Mouse (Mus musculus): ENCODE measurements around the gene Krt19.
A peak's percentile ranks its signal among the peaks of the same experiment; 100 is the strongest.

Krt19 gene

GRCm38 (mm10) chr11:100148615-100149330 lies at the start of gene Krt19:
Gene Krt19, minus strand, starts transcription at chr11:100148665.
- DNase-seq (ENCODE audit: low spot score) = no peak

- no peak for DNase-seq (ENCODE audit: low spot score)
These were observed 44.5 kb upstream of the Krt19 start, which contains the start of gene Krt9 for GRCm38 (mm10) chr11:100192992-100193391. Gene Krt9, minus strand, starts transcription at chr11:100193246.

- DNase-seq (ENCODE audit: low spot score) = no peak
These were observed 43.4 kb upstream of the Krt19 start for GRCm38 (mm10) chr11:100191820-100192219.

GRCm38 (mm10) chr11:100186736-100187135 lies 38.3 kb upstream of the Krt19 start:
- DNase-seq (ENCODE audit: low spot score) = no peak

GRCm38 (mm10) chr11:100181725-100182124 lies 33.3 kb upstream of the Krt19 start:
- no peak for DNase-seq (ENCODE audit: low spot score)

GRCm38 (mm10) chr11:100179260-100179659 lies 30.8 kb upstream of the Krt19 start:
- DNase-seq (ENCODE audit: low spot score) = no peak

- DNase-seq (ENCODE audit: low spot score) = no peak
These were observed 29.8 kb upstream of the Krt19 start for GRCm38 (mm10) chr11:100178307-100178706.

GRCm38 (mm10) chr11:100176791-100177190 lies 28.3 kb upstream of the Krt19 start:
- DNase-seq (ENCODE audit: low spot score) = no peak

- DNase-seq (ENCODE audit: low spot score) = peak; percentile 15
These were observed 20.6 kb upstream of the Krt19 start for GRCm38 (mm10) chr11:100168765-100169762.

- no peak for DNase-seq (ENCODE audit: low spot score)
These were observed 19.6 kb upstream of the Krt19 start for GRCm38 (mm10) chr11:100168071-100168470.

- no peak for DNase-seq (ENCODE audit: low spot score)
These were observed 15.9 kb upstream of the Krt19 start for GRCm38 (mm10) chr11:100164392-100164791.

GRCm38 (mm10) chr11:100157908-100158477 lies 9.5 kb upstream of the Krt19 start:
- DNase-seq (ENCODE audit: low spot score) = no peak

GRCm38 (mm10) chr11:100157331-100157730 lies 8.9 kb upstream of the Krt19 start:
- no peak for DNase-seq (ENCODE audit: low spot score)

GRCm38 (mm10) chr11:100155497-100156255 lies 7.2 kb upstream of the Krt19 start:
- DNase-seq (ENCODE audit: low spot score) = no peak

- DNase-seq (ENCODE audit: low spot score) = no peak
These were observed 705 bp downstream of the Krt19 start for GRCm38 (mm10) chr11:100147566-100148353.

- DNase-seq (ENCODE audit: low spot score) = no peak
These were observed 2.5 kb downstream of the Krt19 start for GRCm38 (mm10) chr11:100145858-100146560.

GRCm38 (mm10) chr11:100145104-100145503 lies 3.4 kb downstream of the Krt19 start:
- no peak for DNase-seq (ENCODE audit: low spot score)

GRCm38 (mm10) chr11:100140966-100141365 lies 7.5 kb downstream of the Krt19 start:
- no peak for DNase-seq (ENCODE audit: low spot score)

- DNase-seq (ENCODE audit: low spot score) = no peak
These were observed 9.1 kb downstream of the Krt19 start for GRCm38 (mm10) chr11:100139391-100139790.

- DNase-seq (ENCODE audit: low spot score) = no peak
These were observed 9.7 kb downstream of the Krt19 start for GRCm38 (mm10) chr11:100138809-100139208.

Data from T-cell, adult 2 months (primary cell).